25 mouse cellular contexts compared by ENCODE assay signal in genomic region chr13:28573364-28573763, GRCm38 (mm10).
"Had no signal": no experiment of that assay in that cellular context is flagged by ENCODE, and none has a peak within 500 bp of the region (broad histone marks: within the 10 kb centered on the region; RNA-seq: fewer than 3 reads in every experiment).

No protein-coding gene starts in this region.

- H3K9ac ChIP-seq: liver, embryonic 13.5 days; liver, embryonic 15.5 days; liver, postnatal 0 days; lung, embryonic 15.5 days; midbrain, embryonic 13.5 days; midbrain, embryonic 15.5 days; neural tube, embryonic 13.5 days; neural tube, embryonic 15.5 days; stomach, embryonic 15.5 days had no signal

- H3K36me3 ChIP-seq: liver, embryonic 13.5 days; liver, embryonic 15.5 days; lung, embryonic 15.5 days; midbrain, embryonic 13.5 days; midbrain, embryonic 15.5 days; neural tube, embryonic 13.5 days; neural tube, embryonic 15.5 days; stomach, embryonic 15.5 days had no signal

- H3K4me3 ChIP-seq: liver, embryonic 13.5 days; liver, embryonic 15.5 days; lung, embryonic 15.5 days; megakaryocyte, embryonic 14.5 days; midbrain, embryonic 13.5 days; midbrain, embryonic 15.5 days; myocyte; neural tube, embryonic 13.5 days; neural tube, embryonic 15.5 days; stomach, embryonic 15.5 days had no signal

- H3K9me3 ChIP-seq: liver, embryonic 13.5 days; liver, embryonic 15.5 days; lung, embryonic 15.5 days; megakaryocyte, embryonic 14.5 days; midbrain, embryonic 13.5 days; midbrain, embryonic 15.5 days; neural tube, embryonic 13.5 days; neural tube, embryonic 15.5 days; stomach, embryonic 15.5 days had no signal

- H3K4me1 ChIP-seq: lung, embryonic 15.5 days; midbrain, embryonic 13.5 days; midbrain, embryonic 15.5 days; neural tube, embryonic 13.5 days; neural tube, embryonic 15.5 days; stomach, embryonic 15.5 days had no signal

- H3K27ac ChIP-seq: liver, embryonic 13.5 days; liver, embryonic 15.5 days; lung, embryonic 15.5 days; macrophage; midbrain, embryonic 13.5 days; midbrain, embryonic 15.5 days; neural tube, embryonic 13.5 days; neural tube, embryonic 15.5 days; stomach, embryonic 15.5 days; stomach, postnatal 0 days had no signal

- DNase-seq: liver, embryonic 13.5 days; liver, postnatal 0 days; lung, adult 2 months; lung, postnatal 14 days; lung, postnatal 36 days; retina, postnatal 1 day; right cerebral cortex, adult 18-20 months; right cerebral cortex, postnatal 25 days; right cerebral cortex, postnatal 4 days; thymus, adult 2 months; thymus, postnatal 25 days; thymus, postnatal 4 days had no signal

- H3K27me3 ChIP-seq: liver, embryonic 13.5 days; liver, embryonic 15.5 days; lung, embryonic 15.5 days; megakaryocyte, embryonic 14.5 days; midbrain, embryonic 13.5 days; midbrain, embryonic 15.5 days; neural tube, embryonic 13.5 days; neural tube, embryonic 15.5 days; stomach, embryonic 15.5 days had no signal

- H3K4me2 ChIP-seq: liver, embryonic 13.5 days; liver, embryonic 15.5 days; lung, embryonic 15.5 days; midbrain, embryonic 11.5 days; midbrain, embryonic 13.5 days; midbrain, embryonic 15.5 days; neural tube, embryonic 13.5 days; neural tube, embryonic 15.5 days; stomach, embryonic 15.5 days had no signal

- ATAC-seq: liver, postnatal 0 days; lung, postnatal 0 days; midbrain, embryonic 13.5 days; midbrain, embryonic 15.5 days had no signal
